ENCODE assay signal across 8 mouse cellular contexts in the genomic region with DNA sequence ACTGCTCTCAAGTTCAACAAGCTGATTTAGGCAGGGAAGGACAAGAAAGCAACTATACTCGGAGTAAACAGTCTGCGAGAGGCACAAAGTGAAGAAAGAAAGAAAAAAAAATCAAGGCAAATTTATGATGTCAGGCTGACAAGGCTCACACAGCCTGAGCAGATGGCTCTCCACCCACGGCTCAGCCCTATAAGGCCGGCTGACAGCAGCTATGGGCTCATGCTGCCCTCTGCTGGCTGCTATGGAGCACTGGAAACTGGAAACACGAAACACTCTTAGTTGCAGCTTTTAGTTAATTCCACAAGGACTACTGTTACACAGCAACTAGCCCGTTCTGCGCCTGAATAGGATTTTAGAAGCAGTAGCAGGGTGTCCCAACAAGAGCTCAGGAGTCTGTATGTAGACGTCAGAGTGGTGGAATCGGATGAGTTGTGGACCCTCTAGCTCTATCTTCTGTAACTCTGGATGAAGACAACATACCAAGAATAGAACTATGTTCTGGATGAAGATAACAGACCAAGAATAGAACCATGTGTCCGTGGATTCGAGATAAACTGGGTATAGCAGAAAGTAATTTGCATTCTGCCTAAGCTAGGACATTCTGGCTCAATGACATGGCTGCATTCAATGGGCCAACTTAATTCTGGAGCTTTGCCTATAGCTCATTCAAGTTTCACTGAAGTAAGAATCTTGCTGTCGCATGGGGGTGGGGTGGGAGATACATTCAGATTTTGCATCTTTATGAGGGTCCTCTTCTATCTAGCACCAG. TPM values are rescaled to one million over a fixed set of nuclear protein-coding genes. Genes with fewer than 3 reads are reported as not detected.
DNase-seq lines count a peak whose midpoint lies in the region; ATAC-seq and TF ChIP-seq lines count a peak whose summit lies in the region.

No protein-coding gene starts in this region.

- peak; percentile 97 for TF ChIP-seq CTCF in cerebellum, adult 2 months (IDR thresholded peaks at IDR 0.05; ENCODE audit: borderline replicate concordance, insufficient read depth, low read depth, low read length)

- H3K27me3 ChIP-seq in cerebellum, adult 2 months (ENCODE audit: control insufficient read depth, insufficient read depth, low read length): no peaks in the 10 kb centered on the region
- H3K27me3 ChIP-seq in hindbrain, embryonic 11.5 days (ENCODE audit: control insufficient read depth, insufficient read depth, low read length): no peaks in the 10 kb centered on the region
- no peaks in the 10 kb centered on the region for H3K27me3 ChIP-seq in lung, embryonic 16.5 days (ENCODE audit: control insufficient read depth, insufficient read depth, low read depth, low read length)

- peak overlapping the region; percentile 20; the same call in 1 of the 2 replicates for H3K27ac ChIP-seq in cerebellum, adult 2 months (ENCODE audit: insufficient read depth, low read length)
- H3K27ac ChIP-seq in hindbrain, embryonic 11.5 days (ENCODE audit: low read depth, low read length): no peak overlapping the region
- H3K27ac ChIP-seq in lung, embryonic 16.5 days (ENCODE audit: low read length): no peak overlapping the region

- TF ChIP-seq POLR2A in cerebellum, adult 2 months (IDR thresholded peaks at IDR 0.05; ENCODE audit: borderline replicate concordance, insufficient read depth, low read length): no peak

- DNase-seq in R1 (ENCODE audit: low read depth, low spot score): peak; percentile 76
- peak; percentile 69 to 80 for DNase-seq in cerebellum, adult 2 months
- peak; percentile 85 for DNase-seq in forelimb bud, embryonic 11.5 days (ENCODE audit: low read depth, low spot score)
- peak; percentile 85 for DNase-seq in hindbrain, embryonic 11.5 days (ENCODE audit: low spot score)
- DNase-seq in layer of hippocampus, adult 9-10 months (ENCODE audit: low spot score): peak; percentile 40
- peak; percentile 56 for DNase-seq in ovary, postnatal 36 days (ENCODE audit: low spot score)
- DNase-seq in urinary bladder, postnatal 4 days (ENCODE audit: low spot score in 2 of 2): peak; percentile 48 to 67

- no peaks in the 10 kb centered on the region for H3K9me3 ChIP-seq in hindbrain, embryonic 11.5 days (ENCODE audit: control insufficient read depth, low read length)
- no peaks in the 10 kb centered on the region for H3K9me3 ChIP-seq in lung, embryonic 16.5 days (ENCODE audit: control insufficient read depth, low read length)

- no peak overlapping the region for H3K9ac ChIP-seq in hindbrain, embryonic 11.5 days (ENCODE audit: low read depth, low read length)
- H3K9ac ChIP-seq in lung, embryonic 16.5 days (ENCODE audit: low read length): no peak overlapping the region

- WGBS in cerebellum, adult 2 months: 16% methylated on average over 12 of the region's 12 CpGs
- 33% methylated on average over 12 of the region's 12 CpGs for WGBS in hindbrain, embryonic 11.5 days
- 18% methylated on average over 12 of the region's 12 CpGs for WGBS in lung, embryonic 16.5 days

- peak; percentile 84 for ATAC-seq in hindbrain, embryonic 11.5 days (ENCODE audit: low FRiP score)
- ATAC-seq in lung, embryonic 16.5 days (ENCODE audit: low read depth): peak; percentile 89

- H3K4me2 ChIP-seq in hindbrain, embryonic 11.5 days (replicated peaks; ENCODE audit: low read depth, low read length): no peak overlapping the region
- H3K4me2 ChIP-seq in lung, embryonic 16.5 days (ENCODE audit: low read depth, low read length): no peak overlapping the region

- no peak overlapping the region for H3K4me3 ChIP-seq in cerebellum, adult 2 months (replicated peaks; ENCODE audit: insufficient read depth, low read depth, low read length)
- H3K4me3 ChIP-seq in hindbrain, embryonic 11.5 days (ENCODE audit: low read depth, low read length): no peak overlapping the region
- H3K4me3 ChIP-seq in lung, embryonic 16.5 days (ENCODE audit: low read length): no peak overlapping the region

- H3K36me3 ChIP-seq in hindbrain, embryonic 11.5 days (ENCODE audit: control insufficient read depth, insufficient read depth, low read length): no peaks in the 10 kb centered on the region
- no peaks in the 10 kb centered on the region for H3K36me3 ChIP-seq in lung, embryonic 16.5 days (ENCODE audit: control insufficient read depth, insufficient read depth, low read length)

- H3K4me1 ChIP-seq in cerebellum, adult 2 months (ENCODE audit: control insufficient read depth, insufficient read depth, low read length): peaks cover 22% of the 10 kb centered on the region
- H3K4me1 ChIP-seq in hindbrain, embryonic 11.5 days (replicated peaks; ENCODE audit: control insufficient read depth, insufficient read depth, low read length): no peaks in the 10 kb centered on the region
- no peaks in the 10 kb centered on the region for H3K4me1 ChIP-seq in lung, embryonic 16.5 days (replicated peaks; ENCODE audit: control insufficient read depth, insufficient read depth, low read length)

RNA-seq across cellular contexts. Expression of gene Mrpl35, which starts 22.5 kb away (rescaled TPM):
- polyA plus RNA-seq in cerebellum, adult 2 months (2012; rRNA removed): 21.7 and 22.1 TPM in 2 replicates
- polyA plus RNA-seq in hindbrain, embryonic 11.5 days (2014; fragmentation: Nextera tagmentation; extraction: Ambion mirVana): 58.4 and 63.3 TPM in 2 replicates
- 54.2 and 59.4 TPM in 2 replicates for polyA plus RNA-seq in lung, embryonic 16.5 days (2015; fragmentation: Nextera tagmentation; extraction: Ambion mirVana)

RNA-seq across cellular contexts. Expression of gene Immt, which starts 26.9 kb away (rescaled TPM):
- polyA plus RNA-seq in cerebellum, adult 2 months (2012; rRNA removed): 110 and 115 TPM in 2 replicates
- polyA plus RNA-seq in hindbrain, embryonic 11.5 days (2014; fragmentation: Nextera tagmentation; extraction: Ambion mirVana): 186 and 202 TPM in 2 replicates
- polyA plus RNA-seq in lung, embryonic 16.5 days (2015; fragmentation: Nextera tagmentation; extraction: Ambion mirVana): 170 and 173 TPM in 2 replicates
